Mouse (Mus musculus) liver, embryonic 14 days (tissue): ENCODE data around the gene Calm1. TPM values are rescaled to one million over a fixed set of nuclear protein-coding genes. Genes with fewer than 3 reads are reported as not detected.

Experiments
- polyA plus RNA-seq: library from polyadenylated mRNA; depleted of rRNA; stranded (reverse); fragments of >200 nt; gene quantifications from 2 replicates; pipeline ENCODE4 v1.2.3, GENCODE M21; 2012; rRNA removed

Gene Calm1
- polyA plus RNA-seq, result 100 and 104 TPM in 2 replicates

DNA sequence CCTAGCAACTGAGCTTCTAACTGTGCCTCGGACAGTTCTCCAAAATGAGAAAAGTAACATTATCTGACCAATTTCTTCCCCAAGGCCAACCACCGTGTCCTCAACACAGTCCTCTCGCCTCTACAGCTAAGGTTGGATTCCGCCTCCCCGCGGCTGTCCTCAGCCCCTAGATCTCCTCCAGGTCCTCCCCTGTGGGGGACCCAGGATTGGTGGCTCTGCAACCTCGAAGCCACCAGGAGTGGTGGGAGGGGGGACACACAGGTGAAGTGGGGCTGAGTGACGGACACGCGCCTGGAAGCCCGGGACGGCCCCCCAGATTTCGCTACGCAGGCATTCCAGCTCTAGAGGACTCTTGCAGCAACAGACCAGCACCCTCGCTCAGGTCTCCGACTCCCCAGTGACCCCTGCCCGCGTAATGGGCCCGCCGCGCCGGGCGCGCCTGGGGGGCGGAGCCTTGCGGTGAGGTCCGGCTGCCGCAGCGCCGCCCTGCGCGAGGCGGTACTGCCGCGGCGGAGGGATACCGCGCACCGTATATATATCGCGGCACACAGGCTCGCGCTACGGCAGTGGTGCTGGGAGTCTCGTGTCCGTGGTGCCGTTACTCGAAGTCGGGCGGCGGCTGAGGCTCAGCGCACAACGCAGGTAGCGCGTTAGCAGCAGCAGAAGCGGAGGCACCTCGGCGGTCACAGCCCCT lies at the start of gene Calm1:
TSS of gene Calm1 (plus strand) at position 469 of the 694 bp plus-strand sequence.

DNA sequence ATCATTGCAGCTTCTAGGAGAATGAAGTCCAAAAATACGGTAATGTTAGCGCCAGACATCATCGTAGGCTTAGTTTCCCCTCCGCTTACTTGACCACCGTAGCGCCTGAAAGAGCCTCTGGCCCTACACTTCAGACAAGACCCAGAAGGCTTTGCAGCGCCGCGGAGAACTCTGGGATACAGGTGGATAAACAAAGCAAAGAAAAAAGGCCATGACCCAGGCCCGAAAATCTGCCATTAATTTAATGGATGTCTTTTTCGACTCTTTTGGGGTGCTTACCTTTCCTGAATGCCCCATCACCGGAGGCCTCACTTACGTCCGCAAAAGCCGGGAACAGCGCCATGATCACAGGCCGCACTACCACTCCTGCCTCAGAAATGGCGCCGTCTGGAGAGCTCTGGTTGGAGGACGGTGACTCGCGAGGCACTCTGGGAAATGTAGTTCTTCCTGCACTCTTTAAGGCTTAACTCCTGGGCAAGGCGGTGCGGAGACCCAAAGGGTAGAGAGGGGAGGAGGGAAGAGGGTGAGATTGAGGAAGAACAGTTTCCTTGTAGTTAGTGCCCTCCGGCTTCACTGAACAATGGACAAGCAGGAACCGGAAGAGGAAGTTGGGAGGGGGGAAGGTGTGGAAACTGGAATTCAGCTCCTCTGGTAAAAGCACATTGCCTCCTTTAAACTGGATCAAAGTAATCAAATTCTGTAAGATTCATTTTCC lies 39.8 kb upstream of the Calm1 start, which contains the start of gene Nrde2:
TSS of gene Nrde2 (minus strand) at position 393 of the 715 bp plus-strand sequence.

Other genes starting within 250 kb of the Calm1 start
- gene Kcnk13, start 234.9 kb upstream of the Calm1 start, polyA plus RNA-seq, result 0.19 and 0.27 TPM in 2 replicates
- 72.2 and 76.6 TPM in 2 replicates for gene Psmc1, start 89.3 kb upstream of the Calm1 start, polyA plus RNA-seq
- 3.8 and 4.1 TPM in 2 replicates for gene Nrde2, start 39.8 kb upstream of the Calm1 start, polyA plus RNA-seq